Mouse (Mus musculus): ENCODE results near the gene 4922502D21Rik. TPM values are rescaled to one million over a fixed set of nuclear protein-coding genes. Genes with fewer than 3 reads are reported as not detected.

4922502D21Rik gene
- total RNA-seq, 2 experiments from 2014 or later = not detected

DNA sequence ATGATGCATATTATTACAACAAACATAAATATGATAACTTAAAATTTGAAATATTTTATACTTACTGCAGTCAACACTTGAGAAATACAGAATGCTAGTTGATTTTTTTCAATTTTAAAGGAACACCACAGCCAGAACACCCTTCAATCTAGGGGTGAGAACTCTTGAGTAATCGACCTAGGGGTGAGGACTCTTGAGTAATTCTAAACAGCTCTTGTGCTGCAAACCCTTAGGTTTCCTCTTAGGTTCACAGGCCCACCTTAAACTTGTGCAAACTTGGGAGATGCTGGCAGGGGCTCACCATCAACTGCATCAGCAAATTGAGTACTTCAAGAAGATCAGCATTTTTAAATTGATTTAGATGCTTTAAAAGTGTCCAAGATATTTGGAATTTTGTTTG is 6.2 kb upstream of the 4922502D21Rik start:
- intact Hi-C loops (cut with DNase I) = no loop called here
- no peak for TF ChIP-seq CTCF (IDR thresholded peaks at IDR 0.05)
- Histone ChIP-seq H3K27ac (no peak overlapping the region), H3K4me3 (no peak overlapping the region)
- DNase-seq (ENCODE audit: extremely low spot score in 1 of 2, low spot score in 2 of 2) = no peak

- peak; percentile 51 for TF ChIP-seq CTCF (IDR thresholded peaks at IDR 0.05)
- intact Hi-C loops (cut with DNase I) = no loop called here
Measured at GRCm38 (mm10) chr6:129333674-129334078, 2.1 kb upstream of the 4922502D21Rik start.

DNA sequence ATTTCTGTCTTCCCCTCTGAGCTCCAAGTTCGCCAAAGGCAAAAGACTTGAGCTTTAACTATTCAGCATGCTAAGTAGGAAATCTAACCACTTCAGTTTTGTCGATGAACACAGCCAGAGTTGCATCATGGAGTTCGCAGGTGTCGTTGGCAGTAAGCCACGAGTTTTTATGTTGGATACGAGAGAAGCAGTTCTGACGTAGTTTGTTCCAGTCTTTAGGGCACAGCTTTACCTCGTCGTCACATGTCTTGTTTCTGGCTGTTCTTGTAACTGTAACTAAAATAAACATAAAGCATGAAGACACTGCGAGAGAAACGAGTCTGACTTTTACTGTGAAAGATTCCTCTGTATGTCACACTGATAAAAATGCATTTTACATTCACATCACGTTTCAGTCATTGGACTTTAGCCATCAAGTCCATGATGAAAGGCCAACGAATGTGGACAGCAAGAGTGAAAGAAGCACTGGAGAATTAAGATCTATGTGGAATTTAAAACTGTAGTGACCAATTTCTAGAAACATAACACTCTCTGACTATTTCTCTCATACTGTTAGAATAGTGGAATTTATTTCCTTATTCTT is 4.9 kb downstream of the 4922502D21Rik start:
- no peak for TF ChIP-seq CTCF (IDR thresholded peaks at IDR 0.05)
- H3K4me3 ChIP-seq = no peak overlapping the region
- DNase-seq (ENCODE audit: extremely low spot score in 1 of 2, low spot score in 2 of 2) = no peak
- intact Hi-C loops (cut with DNase I) = no loop called here
- no peak overlapping the region for H3K27ac ChIP-seq

More at GRCm38 (mm10) chr6:129333674-129334078, 2.1 kb upstream of the 4922502D21Rik start:
- Histone ChIP-seq H3K27ac (no peak overlapping the region), H3K4me3 (no peak overlapping the region)
- peak; percentile 29 to 36 for DNase-seq (ENCODE audit: extremely low spot score in 1 of 2, low spot score in 2 of 2)

DNA sequence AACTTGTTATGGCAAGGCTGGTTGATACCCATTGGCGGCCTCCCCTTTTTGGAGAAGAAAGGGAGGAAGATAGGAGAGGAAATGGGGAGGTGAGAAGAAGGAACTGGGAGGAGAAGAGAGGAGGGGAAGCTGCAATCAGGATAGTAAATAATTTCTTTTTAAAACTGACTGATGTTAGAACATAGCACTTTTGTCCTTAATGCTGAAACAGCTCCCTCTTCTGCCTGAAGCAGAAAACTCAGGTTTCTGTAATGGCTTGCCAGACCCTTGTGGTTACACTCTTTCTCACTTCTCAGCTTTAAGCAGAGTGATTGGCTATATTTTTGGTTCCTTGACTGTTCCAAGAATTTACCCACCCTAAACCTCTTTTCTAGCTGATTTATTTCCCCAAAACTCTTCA is 5.6 kb downstream of the 4922502D21Rik start:
- intact Hi-C loops (cut with DNase I) = no loop called here
- no peak for DNase-seq (ENCODE audit: extremely low spot score in 1 of 2, low spot score in 2 of 2)
- Histone ChIP-seq H3K4me3 (no peak overlapping the region), H3K27ac (no peak overlapping the region)
- TF ChIP-seq CTCF (IDR thresholded peaks at IDR 0.05) = peak; percentile 13

DNA sequence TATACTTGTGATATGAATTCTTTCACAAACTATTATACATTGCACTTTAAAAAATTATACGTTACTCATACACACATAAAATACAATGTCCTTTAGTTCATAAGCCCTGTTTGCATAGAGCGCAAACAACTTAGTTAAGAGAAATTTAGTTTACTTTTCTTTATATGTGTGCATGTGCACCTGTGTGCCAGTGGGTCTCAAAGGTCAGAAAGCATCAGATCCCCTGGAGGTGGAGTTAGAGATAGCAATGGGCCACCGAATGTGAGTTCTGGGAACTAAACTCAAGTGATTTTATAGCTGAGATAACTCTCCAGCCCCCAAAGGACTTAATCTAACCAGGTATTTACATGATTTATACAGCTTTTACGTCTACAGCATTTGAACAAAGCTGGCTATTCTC is 12.3 kb downstream of the 4922502D21Rik start:
- TF ChIP-seq CTCF (IDR thresholded peaks at IDR 0.05) = no peak
- intact Hi-C loops (cut with DNase I) = no loop called here

GRCm38 (mm10) chr6:129318395-129318794 is 13.2 kb downstream of the 4922502D21Rik start:
- Histone ChIP-seq H3K4me3 (no peak overlapping the region), H3K27ac (no peak overlapping the region)
- no peak for TF ChIP-seq CTCF (IDR thresholded peaks at IDR 0.05)
- intact Hi-C loops (cut with DNase I) = no loop called here
- no peak for DNase-seq (ENCODE audit: extremely low spot score in 1 of 2, low spot score in 2 of 2)

More for the DNA sequence above, 12.3 kb downstream of the 4922502D21Rik start:
- Histone ChIP-seq H3K27ac (no peak overlapping the region), H3K4me3 (no peak overlapping the region)
- DNase-seq (ENCODE audit: extremely low spot score in 1 of 2, low spot score in 2 of 2) = no peak

GRCm38 (mm10) chr6:129316463-129316862 is 15.1 kb downstream of the 4922502D21Rik start:
- Histone ChIP-seq H3K27ac (no peak overlapping the region), H3K4me3 (no peak overlapping the region)
- no peak for TF ChIP-seq CTCF (IDR thresholded peaks at IDR 0.05)
- intact Hi-C loops (cut with DNase I) = no loop called here
- no peak for DNase-seq (ENCODE audit: extremely low spot score in 1 of 2, low spot score in 2 of 2)

DNA sequence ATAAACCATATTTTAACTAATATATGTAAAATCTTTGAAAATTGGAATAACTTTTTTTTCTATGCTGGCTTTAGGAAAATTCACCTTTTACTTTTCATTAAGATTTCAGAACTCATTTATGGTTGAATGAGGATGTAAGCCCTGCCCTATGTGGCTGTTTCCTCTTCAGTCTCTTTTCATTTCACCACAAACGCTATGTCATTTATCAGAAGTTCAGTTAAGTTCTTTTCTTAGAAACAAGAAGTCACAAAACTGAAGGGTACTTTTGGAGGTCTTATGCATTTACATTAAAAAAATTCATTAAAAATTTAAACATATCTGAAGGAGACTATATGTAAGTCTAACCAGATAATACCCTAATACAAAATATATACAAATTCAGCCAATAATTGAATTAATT is 15.9 kb downstream of the 4922502D21Rik start:
- no peak for TF ChIP-seq CTCF (IDR thresholded peaks at IDR 0.05)
- intact Hi-C loops (cut with DNase I) = no loop called here
- no peak overlapping the region for H3K4me3 ChIP-seq
- H3K27ac ChIP-seq = no peak overlapping the region
- DNase-seq (ENCODE audit: extremely low spot score in 1 of 2, low spot score in 2 of 2) = no peak

- Histone ChIP-seq H3K27ac (no peak overlapping the region), H3K4me3 (no peak overlapping the region)
- no peak for TF ChIP-seq CTCF (IDR thresholded peaks at IDR 0.05)
- DNase-seq (ENCODE audit: extremely low spot score in 1 of 2, low spot score in 2 of 2) = no peak
- intact Hi-C loops (cut with DNase I) = no loop called here
Measured at GRCm38 (mm10) chr6:129314655-129315168, 16.9 kb downstream of the 4922502D21Rik start.

DNA sequence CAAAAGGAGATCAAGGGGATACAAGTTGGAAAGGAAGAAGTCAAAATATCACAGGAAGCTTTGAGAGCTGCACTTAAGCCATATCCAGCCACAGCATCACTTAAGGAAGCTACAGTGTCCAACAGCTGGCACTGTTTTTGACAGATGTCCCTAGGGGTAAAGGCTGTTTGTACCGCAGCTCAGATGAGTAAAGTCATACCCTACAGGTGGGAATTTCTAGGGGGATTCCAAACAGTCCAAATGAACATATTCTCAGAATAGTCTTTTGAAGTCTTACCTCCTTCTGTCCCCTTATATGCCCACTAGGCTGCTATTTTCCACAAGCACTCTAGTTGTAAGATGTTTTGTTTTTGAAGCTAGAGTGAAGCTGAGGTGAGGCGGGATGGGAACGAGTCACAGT is 19.1 kb downstream of the 4922502D21Rik start:
- intact Hi-C loops (cut with DNase I) = no loop called here
- no peak for DNase-seq (ENCODE audit: extremely low spot score in 1 of 2, low spot score in 2 of 2)
- Histone ChIP-seq H3K27ac (no peak overlapping the region), H3K4me3 (no peak overlapping the region)
- TF ChIP-seq CTCF (IDR thresholded peaks at IDR 0.05) = no peak

GRCm38 (mm10) chr6:129304180-129304579 is 27.4 kb downstream of the 4922502D21Rik start:
- DNase-seq (ENCODE audit: extremely low spot score in 1 of 2, low spot score in 2 of 2) = no peak
- TF ChIP-seq CTCF (IDR thresholded peaks at IDR 0.05) = no peak
- Histone ChIP-seq H3K27ac (no peak overlapping the region), H3K4me3 (no peak overlapping the region)
- intact Hi-C loops (cut with DNase I) = no loop called here

- no peak for DNase-seq (ENCODE audit: extremely low spot score in 1 of 2, low spot score in 2 of 2)
- H3K4me3 ChIP-seq = no peak overlapping the region
- H3K27ac ChIP-seq = no peak overlapping the region
- intact Hi-C loops (cut with DNase I) = no loop called here
- no peak for TF ChIP-seq CTCF (IDR thresholded peaks at IDR 0.05)
Measured at GRCm38 (mm10) chr6:129288708-129289107, 42.9 kb downstream of the 4922502D21Rik start.
